Mouse (Mus musculus) ES-E14 (cell line): ENCODE results near the gene Mex3a. TPM values are rescaled to one million over a fixed set of nuclear protein-coding genes. Genes with fewer than 3 reads are reported as not detected.

Experiments used
- DNase-seq: peaks from one replicate; pipeline ENCODE4 v3.0.0-alpha.2; 2013; ENCODE audit warnings: low read depth, low spot score
- H3K27ac ChIP-seq: 2 replicates; pipeline ENCODE4 v1.5.1; 2012; ENCODE audit warnings: low read depth, mild to moderate bottlenecking, low read length, moderate library complexity, mixed read lengths; ENCODE audit not compliant: poor library complexity, insufficient read depth, severe bottlenecking
- H3K36me3 ChIP-seq: 2 replicates; pipeline ENCODE4 v1.6.1; 2012; ENCODE audit warnings: mild to moderate bottlenecking, low read length, moderate library complexity, mixed read lengths; ENCODE audit not compliant: control insufficient read depth, poor library complexity, insufficient read depth, severe bottlenecking
- H3K4me1 ChIP-seq, 2 experiments: fragments of 150-350 bp in 1 of 2; sonication (generic) in 1 of 2; 2 replicates each; pipeline ENCODE4 v1.6.1; 2012; ENCODE audit warnings: low read length in 2 of 2, mild to moderate bottlenecking in 1 of 2, mixed read lengths in 1 of 2; ENCODE audit not compliant: control insufficient read depth in 2 of 2, insufficient read depth in 2 of 2, poor library complexity in 1 of 2
- H3K4me3 ChIP-seq, 2 experiments: fragments of 150-350 bp in 1 of 2; sonication (generic) in 1 of 2; 2 replicates each; pipeline ENCODE4 v1.5.1; 2012; ENCODE audit warnings: low read length in 2 of 2, low read depth in 1 of 2, mild to moderate bottlenecking in 1 of 2, mixed read lengths in 1 of 2; ENCODE audit not compliant: insufficient read depth in 1 of 2, poor library complexity in 1 of 2, severe bottlenecking in 1 of 2
- H3K9ac ChIP-seq: 2 replicates; pipeline ENCODE4 v1.6.1; 2012; ENCODE audit warnings: low read depth, mild to moderate bottlenecking, low read length, mixed read lengths; ENCODE audit not compliant: poor library complexity, insufficient read depth, severe bottlenecking
- H3K9me3 ChIP-seq: fragments of 150-350 bp; sonication (generic); 2 replicates; pipeline ENCODE4 v1.6.1; 2012; ENCODE audit warnings: low read depth, mild to moderate bottlenecking, low read length; ENCODE audit not compliant: control insufficient read depth, insufficient read depth
- CHD2 ChIP-seq: IDR thresholded peaks from 2 replicates; pipeline ENCODE4 v1.6.1; 2014; ENCODE audit warnings: mild to moderate bottlenecking, low read depth, low read length, inconsistent platforms
- HCFC1 ChIP-seq: IDR thresholded peaks from 2 replicates; pipeline ENCODE4 v1.6.1; 2012; ENCODE audit warnings: low read length, inconsistent platforms, borderline replicate concordance; ENCODE audit not compliant: insufficient read depth
- MAFK ChIP-seq: IDR thresholded peaks from 2 replicates; pipeline ENCODE4 v1.6.1; 2014; ENCODE audit warnings: mild to moderate bottlenecking, low read depth, low read length, inconsistent platforms; ENCODE audit not compliant: insufficient read depth
- ZC3H11A ChIP-seq: IDR thresholded peaks from 2 replicates; pipeline ENCODE4 v1.6.1; 2012; ENCODE audit warnings: low read depth, mild to moderate bottlenecking, inconsistent platforms, low read length, borderline replicate concordance
- ZNF384 ChIP-seq: IDR thresholded peaks from 2 replicates; pipeline ENCODE4 v1.6.1; 2012; ENCODE audit warnings: low read depth, low read length, inconsistent platforms
- in situ Hi-C, 2 experiments: fragments of 600-800 bp; cut with MboI; formaldehyde crosslinking; loops; one replicate each; pipeline ENCODE4 v1.15.1; 2025; ENCODE audit warnings: low sequenced_read_pairs in 2 of 2, inconsistent platforms in 1 of 2; ENCODE audit not compliant: unreplicated experiment in 2 of 2
- total RNA-seq: library from RNA; depleted of rRNA; stranded (reverse); fragments of 300-350 nt; gene quantifications from 2 replicates; pipeline ENCODE4 v1.2.3, GENCODE M21; 2012

Mex3a gene
- total RNA-seq, 1 experiment = 24.9 TPM

- in situ Hi-C loops = no loop called here
- TF ChIP-seq ZNF384 (0 out of 2 replicates have a peak, but pooled peaks have one; percentile 28), HCFC1 (peak; percentile 9; the same call in 1 of the 2 replicates), ZC3H11A (no peak), MAFK (no peak)
- no peaks in the 10 kb centered on the region for H3K9me3 ChIP-seq
- peak overlapping the region; percentile 86 for H3K9ac ChIP-seq
- DNase-seq = no peak
- no peaks in the 10 kb centered on the region for H3K36me3 ChIP-seq
- H3K4me3 ChIP-seq = peak overlapping the region; percentile 70 to 71
- peak overlapping the region; percentile 97 for H3K27ac ChIP-seq
- H3K4me1 ChIP-seq = peaks cover 7 to 45% of the 10 kb centered on the region in 2 experiments; a peak in 3 of 4 replicates
Measured at GRCm38 (mm10) chr3:88509250-88509649, 22.9 kb upstream of the Mex3a start.

- H3K4me1 ChIP-seq = peaks cover 6 to 48% of the 10 kb centered on the region in 2 experiments; a peak in 3 of 4 replicates
Measured at GRCm38 (mm10) chr3:88509692-88510420, 22.3 kb upstream of the Mex3a start, which contains the start of gene Lmna. Lmna (minus strand) TSS chr3:88509956.

GRCm38 (mm10) chr3:88510421-88511289 is 21.5 kb upstream of the Mex3a start:
- Histone ChIP-seq H3K4me3 (peak overlapping the region; percentile 70 to 71), H3K4me1 (peaks cover 11 to 48% of the 10 kb centered on the region in 2 experiments; a peak in 3 of 4 replicates), H3K36me3 (no peaks in the 10 kb centered on the region), H3K27ac (peak overlapping the region; percentile 97), H3K9me3 (no peaks in the 10 kb centered on the region), H3K9ac (peak overlapping the region; percentile 86)
- in situ Hi-C loops = no loop called here
- TF ChIP-seq ZC3H11A (no peak), ZNF384 (no peak)
- no peak for DNase-seq

More at GRCm38 (mm10) chr3:88509692-88510420, 22.3 kb upstream of the Mex3a start, which contains the start of gene Lmna:
- in situ Hi-C loops = no loop called here
- no peaks in the 10 kb centered on the region for H3K9me3 ChIP-seq
- TF ChIP-seq ZC3H11A = no peak
- TF ChIP-seq HCFC1 = peak; percentile 31; the same call in 1 of the 2 replicates
- no peak for TF ChIP-seq ZNF384
- TF ChIP-seq MAFK = no peak
- TF ChIP-seq CHD2 = peak; percentile 51; the same call in 1 of the 2 replicates
- peak within 1 kb of the TSS; percentile 97 for H3K27ac ChIP-seq
- no peaks in the 10 kb centered on the region for H3K36me3 ChIP-seq
- H3K9ac ChIP-seq = peak within 1 kb of the TSS; percentile 86
- peak within 1 kb of the TSS; percentile 70 to 71 for H3K4me3 ChIP-seq
- DNase-seq = peak; percentile 88

GRCm38 (mm10) chr3:88511559-88511958 is 20.6 kb upstream of the Mex3a start:
- no peak for TF ChIP-seq MAFK
- TF ChIP-seq ZC3H11A = no peak
- no peak for TF ChIP-seq HCFC1
- no peak for TF ChIP-seq ZNF384
- TF ChIP-seq CHD2 = no peak
- no peak overlapping the region for H3K4me3 ChIP-seq
- in situ Hi-C loops = no loop called here

More at GRCm38 (mm10) chr3:88511559-88511958, 20.6 kb upstream of the Mex3a start:
- Histone ChIP-seq H3K9ac (peak overlapping the region; percentile 26; the same call in 1 of the 2 replicates), H3K9me3 (no peaks in the 10 kb centered on the region), H3K4me1 (peaks cover 11 to 46% of the 10 kb centered on the region in 2 experiments; a peak in 3 of 4 replicates), H3K27ac (peak overlapping the region; percentile 51), H3K36me3 (no peaks in the 10 kb centered on the region)
- DNase-seq = no peak
